Mouse (Mus musculus) C2C12 (cell line): ENCODE measurements around the gene Rnase12.
"Not testable (repeated sequence)": the region's sequence is repeated elsewhere in the genome, so short reads cannot be mapped to it uniquely, and the experiment has no call there.

Experiments
- CTCF ChIP-seq: IDR thresholded peaks from one replicate; pipeline ENCODE4 v1.5.1; 2011; ENCODE audit not compliant: control insufficient read depth, insufficient read depth, insufficient read length
- FOSL1 ChIP-seq: IDR thresholded peaks from one replicate; pipeline ENCODE4 v1.8.0; 2011; ENCODE audit warnings: mild to moderate bottlenecking, low read length; ENCODE audit not compliant: poor library complexity, insufficient read depth, severe bottlenecking
- MAX ChIP-seq: IDR thresholded peaks from one replicate; pipeline ENCODE4 v1.6.1; 2011; ENCODE audit warnings: mild to moderate bottlenecking, control low read depth
- MYOD1 ChIP-seq: IDR thresholded peaks from one replicate; pipeline ENCODE4 v1.6.1; 2011; ENCODE audit warnings: low read depth; ENCODE audit not compliant: control insufficient read depth, insufficient read length
- MYOG ChIP-seq: IDR thresholded peaks from one replicate; pipeline ENCODE4 v1.6.1; 2011; ENCODE audit not compliant: control insufficient read depth, insufficient read length; ENCODE audit errors: extremely low read depth
- USF1 ChIP-seq: IDR thresholded peaks from one replicate; pipeline ENCODE4 v1.6.1; 2011; ENCODE audit warnings: low read depth, mild to moderate bottlenecking, control low read depth, moderate library complexity

DNA sequence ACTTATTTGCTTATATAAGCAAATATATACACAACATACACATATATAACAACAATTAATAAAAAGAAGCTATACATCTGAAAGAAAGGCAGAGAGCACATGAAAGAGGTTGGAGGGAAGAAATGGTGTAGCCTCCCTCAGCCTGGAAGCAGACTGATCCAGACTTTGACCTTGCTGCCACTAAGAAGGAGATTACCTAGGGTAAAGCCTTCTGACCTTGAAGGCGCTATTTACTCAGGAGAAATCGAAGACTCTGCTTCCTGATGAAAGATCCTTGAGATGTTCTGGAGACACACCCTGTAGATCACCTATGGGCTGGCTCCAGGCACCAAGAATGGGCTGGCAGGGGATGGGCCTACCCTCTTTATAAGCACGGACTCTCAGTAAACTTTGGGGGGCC is 42.7 kb downstream of the Rnase12 start:
- TF ChIP-seq USF1, CTCF, MYOD1, FOSL1, MYOG, MAX: not testable (repeated sequence)
